ENCODE assay signal across 22 mouse cellular contexts in the genomic region with DNA sequence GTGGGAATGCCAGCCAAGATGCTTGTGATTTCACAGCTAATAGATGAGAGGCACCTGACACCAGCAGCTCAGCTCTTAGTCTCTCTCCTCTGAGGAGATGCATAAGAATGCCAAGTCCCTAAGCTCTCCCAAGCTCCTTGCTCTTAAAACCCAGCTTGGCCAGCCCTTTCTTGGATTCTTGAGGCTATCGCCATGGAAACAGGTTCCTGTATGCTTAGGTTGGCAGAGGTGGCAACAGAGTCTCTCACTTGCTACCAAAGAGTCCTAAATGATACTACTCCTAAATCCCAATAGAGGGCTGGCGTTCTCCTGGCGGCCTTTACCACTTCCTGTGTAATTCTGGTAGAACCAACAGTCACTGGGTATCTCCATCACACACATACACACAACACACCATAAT. TPM values are rescaled to one million over a fixed set of nuclear protein-coding genes. Genes with fewer than 3 reads are reported as not detected.
A peak's percentile ranks its signal among the peaks of the same experiment; 100 is the strongest.
DNase-seq lines count a peak whose midpoint lies in the region; ATAC-seq and TF ChIP-seq lines count a peak whose summit lies in the region.
"Had no signal": no experiment of that assay in that cellular context is flagged by ENCODE, and none has a peak within 500 bp of the region (broad histone marks: within the 10 kb centered on the region; RNA-seq: fewer than 3 reads in every experiment).

No protein-coding gene starts in this region.

- H3K9me3 ChIP-seq in forebrain, embryonic 16.5 days (ENCODE audit: control insufficient read depth, low read length), result no peaks in the 10 kb centered on the region
- no peaks in the 10 kb centered on the region for H3K9me3 ChIP-seq in forebrain, embryonic 11.5 days (ENCODE audit: control insufficient read depth, low read length)
- no peaks in the 10 kb centered on the region for H3K9me3 ChIP-seq in midbrain, postnatal 0 days (ENCODE audit: low read length)
- H3K9me3 ChIP-seq: limb, embryonic 13.5 days; liver, embryonic 13.5 days had no signal

- intact Hi-C loops in left cerebral cortex, adult 2 months (cut with DNase I), result no loop called here
- intact Hi-C loops in left cerebral cortex, postnatal 4 days (cut with DNase I), result no loop called here

- no peak for DNase-seq in forebrain, embryonic 11.5 days (ENCODE audit: low spot score)
- DNase-seq in left cerebral cortex, adult 2 months (ENCODE audit: extremely low spot score in 1 of 2, low spot score in 2 of 2), result no peak
- DNase-seq in left cerebral cortex, postnatal 4 days, result no peak
- peak; percentile 50 for DNase-seq in midbrain, postnatal 0 days (ENCODE audit: low spot score)
- DNase-seq in thymus, postnatal 4 days, result no peak
- DNase-seq: gastrocnemius, postnatal 14 days; heart, adult 18-20 months; heart, postnatal 36 days; kidney, adult 2 months; kidney, postnatal 10 days; liver, embryonic 13.5 days; lung, embryonic 14.5 days; lung, postnatal 36 days; thymus, adult 2 months had no signal

- H3K4me3 ChIP-seq in forebrain, embryonic 16.5 days (replicated peaks; ENCODE audit: low read length), result no peak overlapping the region
- H3K4me3 ChIP-seq in forebrain, embryonic 11.5 days (ENCODE audit: low read depth, low read length), result no peak overlapping the region
- no peak overlapping the region for H3K4me3 ChIP-seq in left cerebral cortex, adult 2 months
- H3K4me3 ChIP-seq in cortical plate, adult 2 months (ENCODE audit: insufficient read depth, low read length), result no peak overlapping the region
- H3K4me3 ChIP-seq in midbrain, postnatal 0 days (ENCODE audit: low read depth, low read length), result no peak overlapping the region
- H3K4me3 ChIP-seq: limb, embryonic 13.5 days; liver, embryonic 13.5 days; myocyte had no signal

- H3K36me3 ChIP-seq in forebrain, embryonic 16.5 days (ENCODE audit: control insufficient read depth, insufficient read depth), result no peaks in the 10 kb centered on the region
- H3K36me3 ChIP-seq in forebrain, embryonic 11.5 days (ENCODE audit: control insufficient read depth, insufficient read depth, low read length), result no peaks in the 10 kb centered on the region
- H3K36me3 ChIP-seq in midbrain, postnatal 0 days (ENCODE audit: insufficient read depth, low read length), result no peaks in the 10 kb centered on the region
- H3K36me3 ChIP-seq: limb, embryonic 13.5 days; liver, embryonic 13.5 days had no signal

- no peak overlapping the region for H3K4me2 ChIP-seq in forebrain, embryonic 16.5 days (ENCODE audit: low read length)
- H3K4me2 ChIP-seq in forebrain, embryonic 11.5 days (ENCODE audit: low read depth, low read length, severe bottlenecking), result no peak overlapping the region
- H3K4me2 ChIP-seq in midbrain, postnatal 0 days (ENCODE audit: low read depth, low read length, poor library complexity, severe bottlenecking), result no peak overlapping the region
- H3K4me2 ChIP-seq: limb, embryonic 13.5 days; liver, embryonic 13.5 days; lung, embryonic 14.5 days had no signal

- no peak overlapping the region for H3K9ac ChIP-seq in forebrain, embryonic 16.5 days (replicated peaks; ENCODE audit: low read depth, low read length)
- no peak overlapping the region for H3K9ac ChIP-seq in forebrain, embryonic 11.5 days (ENCODE audit: low read length)
- H3K9ac ChIP-seq in midbrain, postnatal 0 days (replicated peaks; ENCODE audit: low read length, poor library complexity, severe bottlenecking), result no peak overlapping the region
- H3K9ac ChIP-seq: limb, embryonic 13.5 days; liver, embryonic 13.5 days; lung, embryonic 14.5 days had no signal

- no peak for TF ChIP-seq POLR2A in cortical plate, adult 2 months (IDR thresholded peaks at IDR 0.05; ENCODE audit: extremely low read depth, insufficient read depth, low read length)

- 75% methylated on average over 3 of the region's 3 CpGs for WGBS in forebrain, embryonic 16.5 days
- 77% methylated on average over 3 of the region's 3 CpGs for WGBS in forebrain, embryonic 11.5 days
- 67% methylated on average over 3 of the region's 3 CpGs for WGBS in midbrain, postnatal 0 days

- peaks cover 20% of the 10 kb centered on the region for H3K4me1 ChIP-seq in forebrain, embryonic 16.5 days (replicated peaks; ENCODE audit: control insufficient read depth, insufficient read depth, low read length)
- H3K4me1 ChIP-seq in forebrain, embryonic 11.5 days (replicated peaks; ENCODE audit: control insufficient read depth, insufficient read depth, low read length), result no peaks in the 10 kb centered on the region
- peaks cover 2% of the 10 kb centered on the region; the same call in 1 of the 2 replicates for H3K4me1 ChIP-seq in cortical plate, adult 2 months (ENCODE audit: control insufficient read depth, insufficient read depth, low read length)
- H3K4me1 ChIP-seq in midbrain, postnatal 0 days (ENCODE audit: insufficient read depth, low read length), result peaks cover 10% of the 10 kb centered on the region; the same call in 1 of the 2 replicates
- H3K4me1 ChIP-seq: liver, embryonic 13.5 days had no signal

- no peaks in the 10 kb centered on the region for H3K27me3 ChIP-seq in forebrain, embryonic 16.5 days (replicated peaks; ENCODE audit: control insufficient read depth, insufficient read depth, low read length)
- 0 out of 2 replicates have a peak, but pooled peaks cover 2% of the 10 kb centered on the region for H3K27me3 ChIP-seq in forebrain, embryonic 11.5 days (ENCODE audit: control insufficient read depth, insufficient read depth, low read length)
- no peaks in the 10 kb centered on the region for H3K27me3 ChIP-seq in midbrain, postnatal 0 days (ENCODE audit: insufficient read depth, low read length)

- no peak overlapping the region for H3K27ac ChIP-seq in forebrain, embryonic 16.5 days (ENCODE audit: low read length)
- no peak overlapping the region for H3K27ac ChIP-seq in forebrain, embryonic 11.5 days (ENCODE audit: low read depth, low read length)
- peak overlapping the region; percentile 95 for H3K27ac ChIP-seq in left cerebral cortex, adult 2 months
- H3K27ac ChIP-seq in cortical plate, adult 2 months (ENCODE audit: insufficient read depth, low read length), result peak overlapping the region; percentile 68
- H3K27ac ChIP-seq in midbrain, postnatal 0 days (ENCODE audit: low read depth, low read length), result peak overlapping the region; percentile 55; the same call in 1 of the 2 replicates
- H3K27ac ChIP-seq: limb, embryonic 13.5 days; liver, embryonic 13.5 days had no signal

- ATAC-seq in forebrain, embryonic 16.5 days, result 0 out of 2 replicates have a peak, but pooled peaks have one; percentile 1
- no peak for ATAC-seq in forebrain, embryonic 11.5 days (replicated peaks; ENCODE audit: low FRiP score)
- peak; percentile 25; the same call in 1 of the 2 replicates for ATAC-seq in midbrain, postnatal 0 days (ENCODE audit: low FRiP score)
- ATAC-seq: inflammation-experienced regulatory T-cells, adult 6 months had no signal

- no peak for TF ChIP-seq CTCF in left cerebral cortex, adult 2 months (IDR thresholded peaks at IDR 0.05)
- no peak for TF ChIP-seq CTCF in cortical plate, adult 2 months (IDR thresholded peaks at IDR 0.05; ENCODE audit: extremely low read depth, insufficient read depth, low read length)
- TF ChIP-seq CTCF in midbrain, postnatal 0 days (IDR thresholded peaks at IDR 0.05), result no peak

RNA-seq across cellular contexts. Expression of a gene that starts 4.9 kb away (rescaled TPM):
- polyA plus RNA-seq in forebrain, embryonic 16.5 days (2015; fragmentation: Nextera tagmentation; extraction: Ambion mirVana), result 15.5 and 19.1 TPM in 2 replicates
- polyA plus RNA-seq in forebrain, embryonic 11.5 days (2014; fragmentation: Nextera tagmentation; extraction: Ambion mirVana), result 0.69 and 1.2 TPM in 2 replicates
- 100 to 1,000 TPM; 133 to 144 TPM for total RNA-seq in left cerebral cortex, adult 2 months (2021)
- total RNA-seq in left cerebral cortex, postnatal 4 days (2021), result 10 to 100 TPM; 51.8 to 59.0 TPM
- polyA plus RNA-seq in cortical plate, adult 2 months (2012; rRNA removed), result 80.9 and 90.5 TPM in 2 replicates
- 27.0 and 32.8 TPM in 2 replicates for total RNA-seq in midbrain, postnatal 0 days (2014; rRNA removed)
- polyA plus RNA-seq in midbrain, postnatal 0 days (2015; fragmentation: Nextera tagmentation; extraction: Ambion mirVana), result 22.5 and 28.3 TPM in 2 replicates
- total RNA-seq: megakaryocyte-erythroid progenitor cell, adult 5-6 weeks; neutrophil, adult 5-6 weeks had no signal
- polyA plus RNA-seq: C2C12; lung, embryonic 14.5 days; myocyte had no signal

RNA-seq across cellular contexts. Expression of a gene that starts 35.5 kb away (rescaled TPM):
- 54.7 and 56.8 TPM in 2 replicates for polyA plus RNA-seq in forebrain, embryonic 16.5 days (2015; fragmentation: Nextera tagmentation; extraction: Ambion mirVana)
- 47.2 and 50.3 TPM in 2 replicates for polyA plus RNA-seq in forebrain, embryonic 11.5 days (2014; fragmentation: Nextera tagmentation; extraction: Ambion mirVana)
- 10 to 100 TPM; 14.4 to 16.3 TPM for total RNA-seq in left cerebral cortex, adult 2 months (2021)
- total RNA-seq in left cerebral cortex, postnatal 4 days (2021), result 10 to 100 TPM; 21.8 to 24.2 TPM
- polyA plus RNA-seq in cortical plate, adult 2 months (2012; rRNA removed), result 21.4 and 24.9 TPM in 2 replicates
- 4.9 and 10.1 TPM in 2 replicates for total RNA-seq in midbrain, postnatal 0 days (2014; rRNA removed)
- polyA plus RNA-seq in midbrain, postnatal 0 days (2015; fragmentation: Nextera tagmentation; extraction: Ambion mirVana), result 25.5 and 31.4 TPM in 2 replicates

Comparison
In these comparisons a context has a peak if more than half of its experiments do, and no peak if none do; other contexts are left out.
1. H3K27ac ChIP-seq: peak in left cerebral cortex, adult 2 months (single experiment), cortical plate, adult 2 months (single experiment) and midbrain, postnatal 0 days (single experiment); none in forebrain, embryonic 16.5 days (single experiment) and forebrain, embryonic 11.5 days (single experiment).